Mouse (Mus musculus) kidney, postnatal 4 days (tissue): ENCODE data around the gene Mbnl1.

Experiments
- DNase-seq, 2 experiments: peaks; one replicate each; pipeline ENCODE4 v3.0.0; 2021; ENCODE audit warnings: mixed read lengths in 2 of 2

Gene Mbnl1

GRCm38 (mm10) chr3:60519337-60519736, 46.7 kb downstream of the Mbnl1 start:
- no peak for DNase-seq

- DNase-seq = no peak
These were observed 51.5 kb downstream of the Mbnl1 start for GRCm38 (mm10) chr3:60524127-60524526.

GRCm38 (mm10) chr3:60531286-60531685, 58.7 kb downstream of the Mbnl1 start:
- no peak for DNase-seq

- no peak for DNase-seq
These were observed 59.2 kb downstream of the Mbnl1 start for GRCm38 (mm10) chr3:60531826-60532225.

GRCm38 (mm10) chr3:60535224-60535623, 62.6 kb downstream of the Mbnl1 start:
- DNase-seq = no peak

GRCm38 (mm10) chr3:60537063-60537462, 64.4 kb downstream of the Mbnl1 start:
- no peak for DNase-seq

- DNase-seq = no peak
These were observed 65.8 kb downstream of the Mbnl1 start for GRCm38 (mm10) chr3:60538214-60538971.

GRCm38 (mm10) chr3:60541121-60541520, 68.5 kb downstream of the Mbnl1 start:
- DNase-seq = no peak

- DNase-seq = no peak
These were observed 73.6 kb downstream of the Mbnl1 start for GRCm38 (mm10) chr3:60546196-60546595.

- DNase-seq = no peak
These were observed 74.3 kb downstream of the Mbnl1 start for GRCm38 (mm10) chr3:60546904-60547303.

GRCm38 (mm10) chr3:60550492-60550891, 77.9 kb downstream of the Mbnl1 start:
- no peak for DNase-seq

GRCm38 (mm10) chr3:60551650-60552049, 79.0 kb downstream of the Mbnl1 start:
- DNase-seq = no peak

- DNase-seq = no peak
These were observed 80.4 kb downstream of the Mbnl1 start for GRCm38 (mm10) chr3:60553011-60553410.

GRCm38 (mm10) chr3:60556596-60556995, 84.0 kb downstream of the Mbnl1 start:
- DNase-seq = no peak

- no peak for DNase-seq
These were observed 85.7 kb downstream of the Mbnl1 start for GRCm38 (mm10) chr3:60558252-60558862.

- DNase-seq = no peak
These were observed 87.1 kb downstream of the Mbnl1 start for GRCm38 (mm10) chr3:60559762-60560161.

GRCm38 (mm10) chr3:60563529-60564243, 91.1 kb downstream of the Mbnl1 start:
- no peak for DNase-seq

GRCm38 (mm10) chr3:60564244-60564643, 91.6 kb downstream of the Mbnl1 start:
- DNase-seq = no peak

- DNase-seq = no peak
These were observed 92.6 kb downstream of the Mbnl1 start for GRCm38 (mm10) chr3:60565204-60565603.

- DNase-seq = no peak
These were observed 93.3 kb downstream of the Mbnl1 start for GRCm38 (mm10) chr3:60565950-60566349.

- DNase-seq = no peak
These were observed 95.6 kb downstream of the Mbnl1 start for GRCm38 (mm10) chr3:60568171-60568684.

- peak in 1 of 2 experiments; percentile 16 for DNase-seq
These were observed 96.4 kb downstream of the Mbnl1 start for GRCm38 (mm10) chr3:60568801-60569568.

GRCm38 (mm10) chr3:60569781-60570180, 97.2 kb downstream of the Mbnl1 start:
- no peak for DNase-seq
